Mouse (Mus musculus): ENCODE results near the gene Pkp1. TPM values are rescaled to one million over a fixed set of nuclear protein-coding genes. Genes with fewer than 3 reads are reported as not detected.

The Pkp1 gene
- total RNA-seq, 2 experiments from 2014 or later: not detected

DNA sequence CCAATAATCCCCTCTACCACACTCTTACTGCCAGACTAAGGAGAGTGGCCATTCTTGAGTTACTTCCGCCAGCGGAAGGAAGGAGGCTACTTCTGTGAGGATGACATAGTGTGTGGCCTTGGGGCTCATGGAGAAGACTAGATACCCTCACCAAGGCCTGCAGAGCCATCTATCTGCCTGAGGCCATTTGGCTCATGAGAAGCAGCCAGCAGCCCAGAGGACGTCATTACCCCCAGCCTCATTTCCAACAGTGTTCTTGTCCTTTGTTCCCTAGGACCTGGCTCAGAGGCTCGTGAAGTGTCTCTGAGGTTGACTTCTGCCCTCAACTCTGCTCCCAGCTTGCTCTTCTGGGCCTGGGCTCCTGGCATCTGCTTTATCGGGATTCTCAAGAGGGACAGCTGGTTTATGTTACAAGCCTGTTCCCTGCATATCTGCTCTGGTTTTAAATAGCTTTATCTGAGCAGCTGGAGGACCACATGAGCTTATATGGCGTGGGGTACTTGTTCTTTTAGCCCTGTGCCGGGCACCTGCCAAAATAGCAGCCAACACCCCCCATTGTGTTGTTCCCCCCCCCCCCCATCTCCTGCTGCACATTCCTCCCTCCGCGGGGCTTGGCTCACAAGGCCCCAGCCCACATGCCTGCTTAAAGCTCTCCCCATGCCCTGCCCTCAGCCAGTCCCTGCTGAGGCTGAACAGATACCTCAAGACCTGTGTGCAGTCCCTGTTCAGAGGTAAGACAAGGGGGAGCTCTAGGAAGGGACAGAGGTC lies 83.1 kb downstream of the Pkp1 start, which contains the start of gene Tnnt2:
Gene Tnnt2, plus strand, starts transcription at position 639 of the 768 bp plus-strand sequence.
- intact Hi-C loops (cut with DNase I): no loop called here
- DNase-seq: peak; percentile 55 to 57

DNA sequence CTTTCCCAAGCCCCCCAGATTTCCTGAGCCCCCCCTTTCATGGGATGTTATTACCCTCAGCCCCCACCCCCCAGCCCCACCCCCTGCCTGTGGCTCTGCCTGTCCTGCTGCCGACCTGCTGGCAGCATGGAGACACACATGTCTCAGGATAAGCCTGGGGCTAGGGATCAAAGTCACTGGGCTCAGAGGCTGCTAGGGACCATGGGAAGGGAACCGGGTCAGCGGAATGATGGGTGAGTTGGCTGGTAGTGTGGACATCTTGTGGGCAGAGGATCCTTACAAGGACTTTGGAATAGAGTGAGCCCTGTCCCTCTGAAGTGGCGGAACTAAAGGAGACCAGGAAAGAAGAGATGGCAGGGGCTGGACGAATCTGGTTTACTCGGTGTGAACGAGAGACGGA lies 84.0 kb downstream of the Pkp1 start:
- no peak for DNase-seq
- intact Hi-C loops (cut with DNase I): no loop called here

DNA sequence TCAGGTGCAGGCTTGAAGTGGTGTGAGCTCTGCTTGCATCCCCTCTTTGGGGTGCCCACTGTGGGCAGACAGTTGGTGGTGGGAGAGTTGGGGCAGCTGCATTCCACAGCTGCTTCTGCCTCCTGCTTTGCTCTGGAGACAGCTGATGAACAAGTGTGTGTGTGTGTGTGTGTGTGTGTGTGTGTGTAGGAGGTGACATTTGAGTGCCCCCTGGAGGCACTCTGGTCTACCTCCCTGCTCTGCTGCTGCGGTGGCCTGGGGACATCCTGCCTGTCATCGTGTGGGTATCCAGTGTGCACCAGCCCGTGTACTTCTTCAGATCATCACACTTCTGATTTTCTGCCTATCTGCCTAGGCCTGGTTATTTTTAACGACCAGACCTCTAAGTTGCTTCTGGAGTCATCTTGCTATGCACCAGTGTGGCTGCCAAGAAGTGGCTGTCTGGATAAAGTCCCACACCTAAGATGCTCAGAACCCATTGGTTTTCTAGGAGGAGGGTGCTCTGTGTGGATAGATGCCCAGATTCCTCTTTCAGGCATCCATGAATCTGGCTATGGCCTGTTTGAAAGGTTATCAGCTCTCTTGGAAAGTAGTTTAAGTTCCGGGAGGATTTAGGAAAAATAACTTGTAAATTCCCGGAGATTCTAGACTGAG lies 84.7 kb downstream of the Pkp1 start:
- no peak for DNase-seq
- intact Hi-C loops (cut with DNase I): no loop called here

DNA sequence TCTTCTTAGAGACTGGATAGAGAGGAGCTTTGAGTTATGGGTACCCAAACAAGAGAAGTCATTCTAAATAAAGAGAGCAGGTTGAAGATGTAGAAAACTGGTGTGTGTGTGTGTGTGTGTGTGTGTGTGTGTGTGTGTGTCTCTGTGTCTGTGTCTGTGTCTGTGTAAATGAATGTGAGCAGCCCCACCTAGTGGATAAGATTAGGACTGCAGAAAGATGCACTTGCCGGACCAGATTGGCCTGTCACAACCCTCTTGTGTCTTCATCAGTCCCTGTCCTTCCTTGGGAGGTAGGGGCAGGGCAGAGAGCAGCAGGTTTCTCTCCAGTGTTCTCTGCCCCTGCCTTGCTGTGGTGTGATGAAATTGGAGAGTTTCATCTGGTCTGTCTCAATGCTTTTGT lies 90.1 kb downstream of the Pkp1 start:
- intact Hi-C loops (cut with DNase I): loop anchor here (2.0 to 5.0 kb wide), 2 partner anchors 18 to 77 kb away; no protein-coding TSS in a partner anchor
- DNase-seq: no peak

DNA sequence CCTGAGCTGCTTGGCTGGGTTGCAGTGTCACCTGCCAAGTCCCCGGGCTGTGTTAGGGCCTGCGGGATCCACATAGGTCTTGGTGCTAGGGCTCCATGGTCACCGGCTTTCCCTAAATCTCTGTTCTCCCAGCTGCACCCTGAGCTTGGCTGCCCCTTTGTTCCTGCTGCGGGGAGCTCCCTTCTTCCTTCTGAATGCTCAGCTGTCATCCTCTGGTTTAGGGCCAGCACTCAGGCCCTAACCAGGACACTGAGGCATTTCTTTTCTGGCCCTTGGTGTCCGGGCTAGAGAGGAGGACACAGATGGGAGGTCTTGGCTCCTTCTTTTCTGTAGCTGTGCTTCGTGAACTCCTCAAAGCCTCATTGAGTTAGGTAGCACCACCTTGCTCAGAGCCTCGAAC lies 97.2 kb downstream of the Pkp1 start:
- DNase-seq: no peak
- intact Hi-C loops (cut with DNase I): no loop called here

Other genes starting within 250 kb of the Pkp1 start
- gene Csrp1, start 199.1 kb downstream of the Pkp1 start, total RNA-seq (2021): 10 to 100 TPM; 46.5 to 52.8 TPM
- gene Phlda3, start 153.1 kb downstream of the Pkp1 start, total RNA-seq (2021): 10 to 100 TPM in 1 of 2 experiments, 1 to 10 TPM in 1; 9.7 to 13.3 TPM
- gene Tnni1, start 139.8 kb downstream of the Pkp1 start, total RNA-seq (2021): 1 to 10 TPM; 1.0 to 1.4 TPM
- gene Lad1, start 100.6 kb downstream of the Pkp1 start, total RNA-seq (2021): 1 to 10 TPM; 5.6 to 8.2 TPM
- 1,000 to 10,000 TPM; 8,733 to 8,759 TPM for gene Tnnt2, start 82.9 kb downstream of the Pkp1 start, total RNA-seq (2021)
- gene Igfn1, start 87.1 kb upstream of the Pkp1 start, total RNA-seq (2021): not detected
- gene Tmem9, start 88.9 kb upstream of the Pkp1 start, total RNA-seq (2021): 10 to 100 TPM; 16.1 to 19.4 TPM
- gene Ascl5, start 131.6 kb upstream of the Pkp1 start, total RNA-seq (2021): not detected
- 1 to 10 TPM; 3.4 to 5.7 TPM for gene Cacna1s, start 133.5 kb upstream of the Pkp1 start, total RNA-seq (2021)
- under 1 TPM; 0.92 to 0.95 TPM for gene Kif21b, start 212.2 kb upstream of the Pkp1 start, total RNA-seq (2021)